Mouse (Mus musculus): Measurements from ENCODE around the gene Pcid2. TPM values are rescaled to one million over a fixed set of nuclear protein-coding genes. Genes with fewer than 3 reads are reported as not detected.

Gene Pcid2
- polyA plus RNA-seq, 1 experiment from 2014 or later = 33.3 TPM

DNA sequence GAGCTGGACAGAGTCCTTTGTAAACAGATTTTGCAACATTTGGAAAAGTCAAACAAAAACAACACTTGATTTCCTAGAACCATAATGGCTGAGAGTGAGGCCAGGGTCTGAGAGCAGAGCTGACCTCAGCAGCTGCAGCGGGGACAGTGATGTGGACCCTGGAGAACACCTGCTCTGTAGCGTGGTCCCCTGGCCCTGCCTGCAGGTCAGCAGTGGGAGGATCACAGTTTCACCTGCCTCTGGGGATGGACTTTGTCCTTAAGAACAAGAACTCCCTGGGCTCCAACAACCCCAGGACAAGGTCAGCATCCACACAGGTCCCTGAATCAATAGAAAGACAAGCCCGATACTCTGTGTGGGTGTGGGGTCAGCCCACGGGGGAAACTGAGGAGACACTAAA, 47.9 kb downstream of the Pcid2 start:
- Histone ChIP-seq H3K36me3 (ENCODE audit: control insufficient read depth, insufficient read depth, low read length) (no peaks in the 10 kb centered on the region), H3K27me3 (ENCODE audit: control insufficient read depth, insufficient read depth, low read length) (no peaks in the 10 kb centered on the region), H3K4me2 (ENCODE audit: low read depth, low read length) (no peak overlapping the region), H3K9ac (replicated peaks; ENCODE audit: low read depth, low read length) (no peak overlapping the region), H3K4me3 (ENCODE audit: low read depth, low read length) (no peak overlapping the region), H3K27ac (ENCODE audit: low read depth, low read length) (no peak overlapping the region), H3K9me3 (ENCODE audit: control insufficient read depth, low read length) (no peaks in the 10 kb centered on the region), H3K4me1 (ENCODE audit: control insufficient read depth, insufficient read depth, low read length) (no peaks in the 10 kb centered on the region)
- WGBS = 89% methylated on average over 4 of the region's 4 CpGs
- no peak for ATAC-seq (ENCODE audit: low read depth)

DNA sequence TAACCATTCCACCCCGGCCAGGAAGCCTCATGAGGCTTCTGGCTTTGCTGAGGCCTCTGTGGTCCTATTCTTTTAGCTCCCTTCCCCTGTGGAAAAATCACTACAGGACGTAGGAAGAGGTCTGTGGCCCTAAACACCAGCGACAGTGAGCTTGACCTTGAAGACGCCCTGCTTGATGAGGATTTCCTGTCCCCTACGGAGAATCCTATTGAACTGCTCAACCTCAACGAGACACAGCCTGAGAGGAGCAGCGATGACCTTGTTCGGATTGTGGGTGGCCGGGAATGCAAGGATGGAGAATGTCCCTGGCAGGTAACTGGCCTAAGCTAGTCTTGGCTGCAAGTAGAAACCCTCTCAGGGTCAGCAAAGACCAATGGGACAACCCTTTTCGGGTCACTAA, 54.7 kb downstream of the Pcid2 start:
- H3K4me3 ChIP-seq (ENCODE audit: low read depth, low read length) = no peak overlapping the region
- 88% methylated on average over 10 of the region's 10 CpGs for WGBS
- H3K4me2 ChIP-seq (ENCODE audit: low read depth, low read length) = no peak overlapping the region
- no peaks in the 10 kb centered on the region for H3K36me3 ChIP-seq (ENCODE audit: control insufficient read depth, insufficient read depth, low read length)
- H3K9ac ChIP-seq (replicated peaks; ENCODE audit: low read depth, low read length) = no peak overlapping the region
- H3K27me3 ChIP-seq (ENCODE audit: control insufficient read depth, insufficient read depth, low read length) = no peaks in the 10 kb centered on the region
- no peak for ATAC-seq (ENCODE audit: low read depth)
- H3K9me3 ChIP-seq (ENCODE audit: control insufficient read depth, low read length) = no peaks in the 10 kb centered on the region
- H3K4me1 ChIP-seq (ENCODE audit: control insufficient read depth, insufficient read depth, low read length) = no peaks in the 10 kb centered on the region
- H3K27ac ChIP-seq (ENCODE audit: low read depth, low read length) = no peak overlapping the region

DNA sequence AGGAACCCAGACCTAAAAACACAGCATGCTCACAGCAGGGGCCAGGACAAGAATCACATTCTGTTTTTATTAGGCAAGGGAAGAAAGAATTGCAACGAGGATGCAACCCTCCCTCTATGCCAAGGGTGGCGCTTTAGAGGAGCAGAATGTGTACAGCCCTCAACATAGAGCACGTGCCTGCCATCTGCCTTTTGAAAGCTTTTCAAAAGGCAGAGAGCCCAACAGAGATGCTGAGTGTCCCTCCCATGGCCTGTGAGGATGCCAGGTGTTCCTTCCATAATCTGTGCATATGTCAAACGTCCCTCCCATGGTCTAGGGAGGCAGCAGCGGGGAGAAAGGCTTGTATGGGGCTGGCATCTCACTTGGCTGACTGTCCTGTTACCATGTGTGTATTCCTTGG, 57.6 kb downstream of the Pcid2 start:
- H3K4me3 ChIP-seq (ENCODE audit: low read depth, low read length) = no peak overlapping the region
- H3K36me3 ChIP-seq (ENCODE audit: control insufficient read depth, insufficient read depth, low read length) = no peaks in the 10 kb centered on the region
- WGBS = 51% methylated on average over 5 of the region's 5 CpGs
- no peaks in the 10 kb centered on the region for H3K4me1 ChIP-seq (ENCODE audit: control insufficient read depth, insufficient read depth, low read length)
- H3K27ac ChIP-seq (ENCODE audit: low read depth, low read length) = no peak overlapping the region
- no peaks in the 10 kb centered on the region for H3K27me3 ChIP-seq (ENCODE audit: control insufficient read depth, insufficient read depth, low read length)
- H3K9me3 ChIP-seq (ENCODE audit: control insufficient read depth, low read length) = no peaks in the 10 kb centered on the region
- no peak for ATAC-seq (ENCODE audit: low read depth)
- H3K4me2 ChIP-seq (ENCODE audit: low read depth, low read length) = no peak overlapping the region
- no peak overlapping the region for H3K9ac ChIP-seq (replicated peaks; ENCODE audit: low read depth, low read length)

DNA sequence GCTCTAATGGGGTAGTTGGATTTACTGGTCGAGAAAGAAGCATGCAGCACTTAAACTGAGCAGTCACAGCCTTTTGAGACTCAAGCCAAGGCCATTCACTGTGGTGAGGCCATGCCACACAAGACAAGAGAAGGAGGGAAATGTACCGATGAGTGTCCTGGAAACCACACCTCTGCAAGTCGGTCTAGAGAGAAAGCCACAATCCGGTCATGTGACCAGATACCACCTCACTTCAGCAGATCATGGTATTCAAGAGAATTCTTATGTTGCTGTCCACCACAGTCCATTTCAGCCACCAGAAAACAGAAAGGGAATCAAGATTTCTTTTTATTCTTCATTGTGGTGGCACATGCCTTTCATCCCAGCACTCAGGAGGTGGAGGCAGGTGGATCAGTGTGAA, 63.8 kb downstream of the Pcid2 start:
- H3K4me1 ChIP-seq (ENCODE audit: control insufficient read depth, insufficient read depth, low read length) = no peaks in the 10 kb centered on the region
- no peak overlapping the region for H3K4me2 ChIP-seq (ENCODE audit: low read depth, low read length)
- no peak overlapping the region for H3K9ac ChIP-seq (replicated peaks; ENCODE audit: low read depth, low read length)
- no peaks in the 10 kb centered on the region for H3K27me3 ChIP-seq (ENCODE audit: control insufficient read depth, insufficient read depth, low read length)
- H3K27ac ChIP-seq (ENCODE audit: low read depth, low read length) = no peak overlapping the region
- 82% methylated on average over 4 of the region's 4 CpGs for WGBS
- H3K36me3 ChIP-seq (ENCODE audit: control insufficient read depth, insufficient read depth, low read length) = no peaks in the 10 kb centered on the region
- ATAC-seq (ENCODE audit: low read depth) = no peak
- no peak overlapping the region for H3K4me3 ChIP-seq (ENCODE audit: low read depth, low read length)
- H3K9me3 ChIP-seq (ENCODE audit: control insufficient read depth, low read length) = no peaks in the 10 kb centered on the region

DNA sequence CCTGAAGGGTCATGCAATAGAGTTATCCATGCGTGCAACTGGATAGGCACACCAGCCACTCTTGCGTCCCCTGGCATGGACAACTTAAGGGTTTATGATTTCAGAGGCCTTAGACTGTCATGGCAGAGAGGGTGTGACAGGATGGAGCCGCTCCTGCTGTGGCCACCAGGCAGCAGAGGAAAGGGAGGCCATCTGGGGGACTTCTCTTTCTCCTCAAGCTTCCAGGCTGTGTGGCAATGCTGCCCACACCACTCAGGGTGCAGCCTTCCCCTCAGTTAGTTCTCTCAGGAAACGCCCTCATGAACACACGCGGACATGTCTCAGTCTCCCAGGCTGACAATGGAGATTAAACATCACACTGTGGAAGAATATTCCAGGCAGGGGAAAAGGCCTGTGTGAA, 66.2 kb downstream of the Pcid2 start:
- no peaks in the 10 kb centered on the region for H3K27me3 ChIP-seq (ENCODE audit: control insufficient read depth, insufficient read depth, low read length)
- H3K27ac ChIP-seq (ENCODE audit: low read depth, low read length) = no peak overlapping the region
- H3K4me2 ChIP-seq (ENCODE audit: low read depth, low read length) = no peak overlapping the region
- H3K4me1 ChIP-seq (ENCODE audit: control insufficient read depth, insufficient read depth, low read length) = no peaks in the 10 kb centered on the region
- H3K9me3 ChIP-seq (ENCODE audit: control insufficient read depth, low read length) = no peaks in the 10 kb centered on the region
- WGBS = 89% methylated on average over 6 of the region's 6 CpGs
- no peak for ATAC-seq (ENCODE audit: low read depth)
- H3K36me3 ChIP-seq (ENCODE audit: control insufficient read depth, insufficient read depth, low read length) = no peaks in the 10 kb centered on the region
- no peak overlapping the region for H3K9ac ChIP-seq (replicated peaks; ENCODE audit: low read depth, low read length)
- H3K4me3 ChIP-seq (ENCODE audit: low read depth, low read length) = no peak overlapping the region

DNA sequence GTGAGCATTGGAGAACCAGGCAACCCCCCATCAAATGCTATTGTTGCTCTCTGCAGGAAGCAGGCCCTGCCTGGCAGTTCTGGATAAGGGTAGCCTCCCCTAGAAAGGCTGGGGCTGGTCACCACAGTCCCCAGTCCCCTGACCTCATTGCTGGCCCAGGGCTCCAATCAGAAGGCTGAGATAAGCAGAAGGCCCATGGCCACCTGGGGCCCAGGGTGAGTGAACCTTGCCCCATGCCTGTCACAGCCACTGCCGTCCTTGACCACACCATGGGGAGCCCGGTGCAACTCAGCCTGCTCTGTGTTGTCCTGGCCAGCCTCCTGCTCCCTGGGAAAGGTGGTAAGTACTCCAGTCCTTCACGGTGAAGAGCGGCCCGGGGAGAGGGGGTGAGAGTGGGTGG, 67.7 kb downstream of the Pcid2 start:
- no peaks in the 10 kb centered on the region for H3K9me3 ChIP-seq (ENCODE audit: control insufficient read depth, low read length)
- H3K27ac ChIP-seq (ENCODE audit: low read depth, low read length) = no peak overlapping the region
- no peak for ATAC-seq (ENCODE audit: low read depth)
- no peak overlapping the region for H3K9ac ChIP-seq (replicated peaks; ENCODE audit: low read depth, low read length)
- H3K4me3 ChIP-seq (ENCODE audit: low read depth, low read length) = no peak overlapping the region
- no peaks in the 10 kb centered on the region for H3K36me3 ChIP-seq (ENCODE audit: control insufficient read depth, insufficient read depth, low read length)
- H3K4me2 ChIP-seq (ENCODE audit: low read depth, low read length) = no peak overlapping the region
- no peaks in the 10 kb centered on the region for H3K27me3 ChIP-seq (ENCODE audit: control insufficient read depth, insufficient read depth, low read length)
- WGBS = 58% methylated on average over 5 of the region's 5 CpGs
- H3K4me1 ChIP-seq (ENCODE audit: control insufficient read depth, insufficient read depth, low read length) = no peaks in the 10 kb centered on the region

- no peak within 1 kb of the TSS for H3K27ac ChIP-seq (ENCODE audit: low read depth, low read length)
- no peaks in the 10 kb centered on the region for H3K4me1 ChIP-seq (ENCODE audit: control insufficient read depth, insufficient read depth, low read length)
- H3K27me3 ChIP-seq (ENCODE audit: control insufficient read depth, insufficient read depth, low read length) = no peaks in the 10 kb centered on the region
- no peak within 1 kb of the TSS for H3K4me2 ChIP-seq (ENCODE audit: low read depth, low read length)
- WGBS = 71% methylated on average over 7 of the region's 7 CpGs
- no peaks in the 10 kb centered on the region for H3K36me3 ChIP-seq (ENCODE audit: control insufficient read depth, insufficient read depth, low read length)
- no peaks in the 10 kb centered on the region for H3K9me3 ChIP-seq (ENCODE audit: control insufficient read depth, low read length)
- no peak within 1 kb of the TSS for H3K9ac ChIP-seq (replicated peaks; ENCODE audit: low read depth, low read length)
- no peak for ATAC-seq (ENCODE audit: low read depth)
- H3K4me3 ChIP-seq (ENCODE audit: low read depth, low read length) = no peak within 1 kb of the TSS
Observed at GRCm38 (mm10) chr8:13037015-13037414, 68.2 kb downstream of the Pcid2 start, which contains the start of gene F10. Gene F10, plus strand, starts transcription at chr8:13037308.

GRCm38 (mm10) chr8:13036346-13036812, 68.9 kb downstream of the Pcid2 start:
- Histone ChIP-seq H3K4me2 (ENCODE audit: low read depth, low read length) (no peak overlapping the region), H3K4me1 (ENCODE audit: control insufficient read depth, insufficient read depth, low read length) (no peaks in the 10 kb centered on the region), H3K4me3 (ENCODE audit: low read depth, low read length) (no peak overlapping the region), H3K9ac (replicated peaks; ENCODE audit: low read depth, low read length) (no peak overlapping the region), H3K36me3 (ENCODE audit: control insufficient read depth, insufficient read depth, low read length) (no peaks in the 10 kb centered on the region), H3K27me3 (ENCODE audit: control insufficient read depth, insufficient read depth, low read length) (no peaks in the 10 kb centered on the region), H3K9me3 (ENCODE audit: control insufficient read depth, low read length) (no peaks in the 10 kb centered on the region), H3K27ac (ENCODE audit: low read depth, low read length) (no peak overlapping the region)
- ATAC-seq (ENCODE audit: low read depth) = no peak
- 91% methylated on average over 10 of the region's 10 CpGs for WGBS

DNA sequence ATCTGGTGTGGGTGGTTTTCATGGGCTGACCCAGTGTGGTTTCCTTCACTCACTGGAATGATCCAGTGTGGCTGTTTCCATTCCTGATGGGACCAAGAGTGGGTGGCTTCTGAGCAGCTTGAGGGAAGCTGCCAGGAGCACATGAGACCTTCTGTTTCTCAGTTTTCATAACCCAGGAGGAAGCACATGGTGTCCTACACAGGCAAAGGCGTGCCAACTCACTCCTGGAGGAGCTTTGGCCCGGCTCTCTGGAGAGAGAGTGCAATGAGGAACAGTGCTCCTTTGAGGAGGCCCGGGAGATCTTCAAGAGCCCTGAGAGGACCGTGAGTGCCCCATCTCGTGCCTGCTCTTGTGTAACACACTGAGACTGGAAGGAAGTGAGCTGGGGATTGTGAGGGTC, 76.8 kb downstream of the Pcid2 start:
- H3K9ac ChIP-seq (replicated peaks; ENCODE audit: low read depth, low read length) = no peak overlapping the region
- no peaks in the 10 kb centered on the region for H3K27me3 ChIP-seq (ENCODE audit: control insufficient read depth, insufficient read depth, low read length)
- H3K4me2 ChIP-seq (ENCODE audit: low read depth, low read length) = no peak overlapping the region
- H3K4me1 ChIP-seq (ENCODE audit: control insufficient read depth, insufficient read depth, low read length) = no peaks in the 10 kb centered on the region
- H3K27ac ChIP-seq (ENCODE audit: low read depth, low read length) = no peak overlapping the region
- no peak for ATAC-seq (ENCODE audit: low read depth)
- H3K36me3 ChIP-seq (ENCODE audit: control insufficient read depth, insufficient read depth, low read length) = no peaks in the 10 kb centered on the region
- no peak overlapping the region for H3K4me3 ChIP-seq (ENCODE audit: low read depth, low read length)
- 79% methylated on average over 5 of the region's 5 CpGs for WGBS
- H3K9me3 ChIP-seq (ENCODE audit: control insufficient read depth, low read length) = no peaks in the 10 kb centered on the region

DNA sequence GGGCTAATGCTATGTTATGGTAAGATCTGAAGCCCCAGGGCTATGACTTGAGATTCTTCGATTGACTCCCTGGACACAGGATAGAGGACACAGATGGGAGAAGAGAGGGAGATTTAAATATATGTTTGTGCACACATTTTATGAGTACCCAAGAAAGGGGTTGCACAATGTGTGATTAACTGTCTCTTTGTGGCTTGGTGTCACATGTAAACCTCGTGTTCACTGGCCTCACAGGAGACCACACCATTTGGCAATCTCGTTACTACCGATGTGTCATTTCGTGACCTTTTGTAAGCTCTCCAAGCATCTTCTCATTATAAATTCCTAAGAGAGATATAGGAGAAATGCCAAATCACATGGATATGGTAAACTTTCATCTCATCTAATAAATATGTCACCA, 77.6 kb downstream of the Pcid2 start:
- Histone ChIP-seq H3K36me3 (ENCODE audit: control insufficient read depth, insufficient read depth, low read length) (no peaks in the 10 kb centered on the region), H3K9me3 (ENCODE audit: control insufficient read depth, low read length) (no peaks in the 10 kb centered on the region), H3K4me2 (ENCODE audit: low read depth, low read length) (no peak overlapping the region), H3K27me3 (ENCODE audit: control insufficient read depth, insufficient read depth, low read length) (no peaks in the 10 kb centered on the region), H3K4me3 (ENCODE audit: low read depth, low read length) (no peak overlapping the region), H3K9ac (replicated peaks; ENCODE audit: low read depth, low read length) (no peak overlapping the region), H3K4me1 (ENCODE audit: control insufficient read depth, insufficient read depth, low read length) (no peaks in the 10 kb centered on the region), H3K27ac (ENCODE audit: low read depth, low read length) (no peak overlapping the region)
- 87% methylated on average over 5 of the region's 5 CpGs for WGBS
- ATAC-seq (ENCODE audit: low read depth) = no peak
